Mouse (Mus musculus): ENCODE data around the gene Cst8. TPM values are rescaled to one million over a fixed set of nuclear protein-coding genes. Genes with fewer than 3 reads are reported as not detected.

The Cst8 gene
- polyA plus RNA-seq, 1 experiment from 2014 or later, result not detected

GRCm38 (mm10) chr2:148834912-148835311 is 36.3 kb downstream of the Cst8 start, which contains the start of gene Cst9:
Gene Cst9, plus strand, starts transcription at chr2:148835147.
- ATAC-seq (ENCODE audit: low FRiP score), result no peak
- H3K27ac ChIP-seq, result no peak within 1 kb of the TSS
- 81% methylated on average over 4 of the region's 4 CpGs for WGBS
- H3K9ac ChIP-seq, result no peak within 1 kb of the TSS
- H3K4me3 ChIP-seq, result no peak within 1 kb of the TSS
- no peaks in the 10 kb centered on the region for H3K4me1 ChIP-seq (replicated peaks)
- H3K4me2 ChIP-seq, result no peak within 1 kb of the TSS
- no peaks in the 10 kb centered on the region for H3K9me3 ChIP-seq
- no peaks in the 10 kb centered on the region for H3K27me3 ChIP-seq
- no peaks in the 10 kb centered on the region for H3K36me3 ChIP-seq

GRCm38 (mm10) chr2:148838075-148838777 is 39.6 kb downstream of the Cst8 start:
- H3K9ac ChIP-seq, result no peak overlapping the region
- WGBS, result 89% methylated on average over 5 of the region's 5 CpGs

GRCm38 (mm10) chr2:148839224-148839623 is 40.6 kb downstream of the Cst8 start:
- H3K27me3 ChIP-seq, result no peaks in the 10 kb centered on the region
- WGBS, result 91% methylated on average over 2 of the region's 2 CpGs
- no peaks in the 10 kb centered on the region for H3K9me3 ChIP-seq
- H3K4me1 ChIP-seq (replicated peaks), result no peaks in the 10 kb centered on the region
- no peaks in the 10 kb centered on the region for H3K36me3 ChIP-seq
- H3K4me3 ChIP-seq, result no peak overlapping the region
- no peak for ATAC-seq (ENCODE audit: low FRiP score)
- H3K27ac ChIP-seq, result no peak overlapping the region
- no peak overlapping the region for H3K9ac ChIP-seq
- H3K4me2 ChIP-seq, result no peak overlapping the region

More at GRCm38 (mm10) chr2:148838075-148838777, 39.6 kb downstream of the Cst8 start:
- no peaks in the 10 kb centered on the region for H3K27me3 ChIP-seq
- H3K4me1 ChIP-seq (replicated peaks), result no peaks in the 10 kb centered on the region
- no peak overlapping the region for H3K4me2 ChIP-seq
- no peak overlapping the region for H3K4me3 ChIP-seq
- no peak for ATAC-seq (ENCODE audit: low FRiP score)
- no peaks in the 10 kb centered on the region for H3K9me3 ChIP-seq
- no peaks in the 10 kb centered on the region for H3K36me3 ChIP-seq
- no peak overlapping the region for H3K27ac ChIP-seq

GRCm38 (mm10) chr2:148851116-148851906 is 52.7 kb downstream of the Cst8 start:
- Histone ChIP-seq H3K4me2 (no peak overlapping the region), H3K9ac (no peak overlapping the region), H3K27ac (no peak overlapping the region), H3K4me3 (no peak overlapping the region), H3K9me3 (no peaks in the 10 kb centered on the region), H3K27me3 (no peaks in the 10 kb centered on the region), H3K36me3 (no peaks in the 10 kb centered on the region), H3K4me1 (replicated peaks) (no peaks in the 10 kb centered on the region)
- 48% methylated on average over 8 of the region's 8 CpGs for WGBS
- peak; percentile 83 for ATAC-seq (ENCODE audit: low FRiP score)

Other genes with a start within 250 kb of the Cst8 start
- gene Nxt1, start 126.2 kb upstream of the Cst8 start, polyA plus RNA-seq (2015; fragmentation: Nextera tagmentation; extraction: Ambion mirVana), result 53.0 and 53.3 TPM in 2 replicates
- 14.8 and 14.9 TPM in 2 replicates for gene Gzf1, start 117.8 kb upstream of the Cst8 start, polyA plus RNA-seq (2015; fragmentation: Nextera tagmentation; extraction: Ambion mirVana)
- 44.2 and 49.1 TPM in 2 replicates for gene Napb, start 66.3 kb upstream of the Cst8 start, polyA plus RNA-seq (2015; fragmentation: Nextera tagmentation; extraction: Ambion mirVana)
- gene Cstl1, start 48.4 kb upstream of the Cst8 start, polyA plus RNA-seq (2015; fragmentation: Nextera tagmentation; extraction: Ambion mirVana), result not detected in 2 replicates
- not detected in 2 replicates for gene Cst11, start 27.3 kb upstream of the Cst8 start, polyA plus RNA-seq (2015; fragmentation: Nextera tagmentation; extraction: Ambion mirVana)
- not detected in 2 replicates for gene 8030411F24Rik, start 16.8 kb upstream of the Cst8 start, polyA plus RNA-seq (2015; fragmentation: Nextera tagmentation; extraction: Ambion mirVana)
- not detected in 2 replicates for gene Cst12, start 9.4 kb upstream of the Cst8 start, polyA plus RNA-seq (2015; fragmentation: Nextera tagmentation; extraction: Ambion mirVana)
- gene Cst13, start 21.3 kb downstream of the Cst8 start, polyA plus RNA-seq (2015; fragmentation: Nextera tagmentation; extraction: Ambion mirVana), result not detected in 2 replicates
- gene Cst9, start 36.4 kb downstream of the Cst8 start, polyA plus RNA-seq (2015; fragmentation: Nextera tagmentation; extraction: Ambion mirVana), result not detected in 2 replicates
- gene 9230104L09Rik, start 66.3 kb downstream of the Cst8 start, polyA plus RNA-seq (2015; fragmentation: Nextera tagmentation; extraction: Ambion mirVana), result not detected in 2 replicates
- gene Cst3, start 76.9 kb downstream of the Cst8 start, polyA plus RNA-seq (2015; fragmentation: Nextera tagmentation; extraction: Ambion mirVana), result 522 and 533 TPM in 2 replicates
- gene Gm1330, start 204.5 kb downstream of the Cst8 start, polyA plus RNA-seq (2015; fragmentation: Nextera tagmentation; extraction: Ambion mirVana), result not detected in 2 replicates
- gene Gm10750, start 218.5 kb downstream of the Cst8 start, polyA plus RNA-seq (2015; fragmentation: Nextera tagmentation; extraction: Ambion mirVana), result not detected in 2 replicates